Mouse (Mus musculus) heart, embryonic 15.5 days (tissue): ENCODE data around the gene Fhl2. TPM values are rescaled to one million over a fixed set of nuclear protein-coding genes. Genes with fewer than 3 reads are reported as not detected.
"Not testable (repeated sequence)": the region's sequence is repeated elsewhere in the genome, so short reads cannot be mapped to it uniquely, and the experiment has no call there.

Experiments used
- ATAC-seq: fragments of 200-750 bp; cut with Nextera tagmentation; replicated peaks from 2 replicates; pipeline ENCODE4 v1.8.0; 2017; ENCODE audit warnings: low read depth, moderate TSS enrichment; ENCODE audit not compliant: insufficient number of reproducible peaks, insufficient read depth, low FRiP score
- H3K27ac ChIP-seq: fragments of 300-500 bp; sonication (generic); 2 replicates; pipeline ENCODE4 v1.5.1; 2015; ENCODE audit warnings: mild to moderate bottlenecking, inconsistent platforms
- H3K27me3 ChIP-seq: fragments of 300-500 bp; sonication (generic); 2 replicates; pipeline ENCODE4 v1.6.1; 2015; ENCODE audit warnings: inconsistent platforms
- H3K36me3 ChIP-seq: fragments of 300-500 bp; sonication (generic); 2 replicates; pipeline ENCODE4 v1.6.1; 2015; ENCODE audit warnings: mild to moderate bottlenecking, inconsistent platforms
- H3K4me1 ChIP-seq: fragments of 300-500 bp; sonication (generic); replicated peaks from 2 replicates; pipeline ENCODE4 v1.6.1; 2015; ENCODE audit warnings: inconsistent platforms
- H3K4me2 ChIP-seq: fragments of 300-500 bp; sonication (generic); 2 replicates; pipeline ENCODE4 v1.6.1; 2015; ENCODE audit warnings: inconsistent platforms, mild to moderate bottlenecking, moderate library complexity
- H3K4me3 ChIP-seq: fragments of 300-500 bp; sonication (generic); 2 replicates; pipeline ENCODE4 v1.5.1; 2015; ENCODE audit warnings: mild to moderate bottlenecking, inconsistent platforms
- H3K9ac ChIP-seq: fragments of 300-500 bp; sonication (generic); 2 replicates; pipeline ENCODE4 v1.6.1; 2015; ENCODE audit warnings: mild to moderate bottlenecking, inconsistent platforms
- H3K9me3 ChIP-seq: fragments of 300-500 bp; sonication (generic); replicated peaks from 2 replicates; pipeline ENCODE4 v1.6.1; 2016; ENCODE audit warnings: inconsistent platforms
- WGBS: fragments of 180-500 bp; shearing (Covaris S2); methylation state at CpG from one replicate; pipeline ENCODE4 v1.1.7; 2015; ENCODE audit warnings: mixed read lengths; 5-methylcytosine and 5-hydroxymethylcytosine counted together
- polyA plus RNA-seq: library from polyadenylated mRNA; unstranded; fragments of >200 nt; fragmentation: Nextera tagmentation; extraction: Ambion mirVana; gene quantifications from 2 replicates; pipeline ENCODE4 v1.2.1, GENCODE M21; 2015

Gene Fhl2
- polyA plus RNA-seq, 1 experiment from 2014 or later = 363 TPM

DNA sequence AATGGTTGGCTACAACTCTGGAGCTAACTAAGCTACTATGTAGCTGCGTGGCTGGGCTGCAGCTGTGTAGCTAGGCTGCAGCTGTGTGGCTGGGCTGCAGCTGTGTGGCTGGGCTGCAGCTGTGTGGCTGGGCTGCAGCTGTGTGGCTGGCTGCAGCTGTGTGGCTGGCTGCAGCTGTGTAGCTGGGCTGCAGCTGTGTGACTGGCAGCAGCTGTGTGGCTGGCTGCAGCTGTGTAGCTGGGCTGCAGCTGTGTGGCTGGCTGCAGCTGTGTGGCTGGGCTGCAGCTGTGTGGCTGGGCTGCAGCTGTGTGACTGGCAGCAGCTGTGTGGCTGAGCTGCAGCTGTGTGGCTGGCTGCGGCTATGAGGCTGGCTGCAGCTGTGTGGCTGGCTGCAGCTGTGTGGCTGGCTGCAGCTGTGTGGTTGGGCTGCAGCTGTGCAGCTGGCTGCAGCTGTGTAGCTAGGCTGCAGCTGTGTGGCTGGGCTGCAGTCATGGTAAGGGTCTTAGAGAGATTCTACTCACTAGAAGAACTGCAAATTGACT is 60.2 kb downstream of the Fhl2 start:
- H3K27ac ChIP-seq, H3K27me3 ChIP-seq, H3K4me2 ChIP-seq, ATAC-seq, H3K9me3 ChIP-seq, H3K4me3 ChIP-seq, H3K9ac ChIP-seq: not testable (repeated sequence)
- peaks cover 40% of the 10 kb centered on the region for H3K36me3 ChIP-seq
- peaks cover 35% of the 10 kb centered on the region for H3K4me1 ChIP-seq
- WGBS = 86% methylated on average over 2 of the region's 2 CpGs

DNA sequence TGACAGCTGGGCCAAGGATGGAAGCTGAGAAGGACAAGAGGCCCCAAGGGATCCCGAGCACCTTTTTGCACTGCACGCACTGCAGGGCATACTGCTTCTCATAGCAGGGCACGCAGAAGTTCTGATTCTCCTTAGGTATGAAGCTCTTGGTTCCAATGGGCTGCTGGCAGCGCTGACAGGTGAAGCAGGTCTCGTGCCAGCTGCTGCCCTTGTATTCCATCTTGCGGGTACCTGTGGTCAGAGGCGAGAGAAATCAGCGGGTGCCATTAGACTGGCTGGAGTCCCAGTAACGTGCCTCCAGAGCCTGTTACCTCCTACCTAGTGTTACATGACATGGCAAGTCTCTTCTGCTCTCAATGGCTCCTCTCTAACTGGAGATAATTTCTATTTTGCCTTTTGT is 65.2 kb downstream of the Fhl2 start:
- no peaks in the 10 kb centered on the region for H3K9me3 ChIP-seq
- H3K9ac ChIP-seq = no peak overlapping the region
- no peak overlapping the region for H3K4me3 ChIP-seq
- WGBS = 73% methylated on average over 9 of the region's 9 CpGs
- H3K4me2 ChIP-seq = no peak overlapping the region
- no peak overlapping the region; the same call in 1 of the 2 replicates for H3K27ac ChIP-seq
- peaks cover 46% of the 10 kb centered on the region for H3K4me1 ChIP-seq
- no peak for ATAC-seq
- H3K36me3 ChIP-seq = peaks cover 60% of the 10 kb centered on the region
- no peaks in the 10 kb centered on the region for H3K27me3 ChIP-seq

DNA sequence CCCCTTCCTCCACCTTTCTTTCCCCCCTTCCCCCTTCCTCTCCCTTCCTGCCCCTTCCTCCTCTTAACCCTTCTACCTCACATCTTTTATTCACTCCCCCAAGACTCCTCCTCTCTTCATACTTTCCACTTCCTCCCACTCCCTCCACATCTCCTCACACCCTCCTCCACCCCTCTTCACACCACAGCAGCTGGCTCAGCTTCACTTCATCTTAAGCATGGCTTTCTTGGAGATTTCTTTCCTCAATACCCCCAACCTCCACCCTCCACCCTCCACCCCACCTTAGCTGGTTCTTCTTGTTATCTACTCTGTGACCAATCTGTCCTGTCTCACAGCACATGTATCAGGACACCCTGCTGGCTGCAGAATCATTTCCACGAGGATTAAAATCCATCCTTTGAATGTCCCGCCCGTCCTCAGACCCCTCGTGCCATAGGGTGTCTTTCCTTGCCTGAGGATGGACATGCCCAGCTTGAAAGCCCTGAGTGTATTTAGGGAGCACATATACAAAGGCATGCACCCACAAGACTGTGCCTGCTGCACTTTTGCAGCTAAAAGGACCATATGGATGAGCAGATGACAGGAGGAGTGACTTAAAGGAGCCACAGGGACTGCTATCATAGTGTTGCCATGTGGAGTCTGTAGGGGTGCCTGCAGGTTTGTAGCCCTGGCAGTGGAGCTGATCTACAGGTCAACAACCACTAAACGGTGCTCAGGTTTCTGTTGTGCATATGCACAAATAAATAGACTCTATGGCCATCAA is 66.4 kb downstream of the Fhl2 start:
- peaks cover 54% of the 10 kb centered on the region for H3K36me3 ChIP-seq
- H3K9ac ChIP-seq = no peak overlapping the region
- peaks cover 43% of the 10 kb centered on the region for H3K4me1 ChIP-seq
- 64% methylated on average over 5 of the region's 5 CpGs for WGBS
- no peak overlapping the region for H3K4me2 ChIP-seq
- H3K27ac ChIP-seq = no peak overlapping the region
- no peaks in the 10 kb centered on the region for H3K9me3 ChIP-seq
- no peak for ATAC-seq
- no peaks in the 10 kb centered on the region for H3K27me3 ChIP-seq
- H3K4me3 ChIP-seq = no peak overlapping the region

DNA sequence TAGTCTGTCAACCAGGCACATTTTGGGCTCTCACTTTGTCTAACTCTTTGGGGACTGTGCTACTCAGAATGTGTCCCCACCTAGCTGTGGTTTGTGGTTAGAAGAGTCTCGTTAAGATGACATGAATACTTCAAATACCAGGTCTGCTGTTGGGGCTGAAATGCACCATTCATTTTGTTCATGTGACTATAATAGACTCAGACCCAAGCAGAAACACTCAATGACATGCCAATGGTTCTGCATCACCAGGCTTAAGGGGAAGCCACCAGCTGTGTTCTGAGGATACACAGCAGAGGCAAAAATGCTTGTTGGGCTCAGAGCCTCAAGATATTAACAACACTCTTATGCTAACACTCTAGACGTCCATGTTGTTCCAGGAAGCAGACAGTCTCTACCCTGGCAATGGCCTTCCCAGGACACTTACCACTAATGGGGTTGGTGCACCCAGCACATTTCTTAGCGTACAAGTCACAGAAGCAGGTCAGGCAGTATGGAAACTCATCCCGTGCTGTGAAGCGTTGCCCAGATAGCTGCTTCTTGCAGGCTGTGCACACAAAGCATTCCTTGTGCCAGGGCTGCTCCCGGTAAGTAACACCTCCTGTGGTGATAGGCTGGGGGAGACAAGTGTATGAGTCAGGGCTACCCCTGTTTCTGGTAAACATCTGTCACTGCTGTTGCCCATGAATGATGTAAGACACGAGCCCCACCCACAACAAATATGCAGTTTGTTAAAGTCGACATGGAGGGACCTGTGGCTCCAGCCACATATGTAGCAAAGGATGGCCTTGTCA is 68.8 kb downstream of the Fhl2 start:
- WGBS = 39% methylated on average over 8 of the region's 8 CpGs
- Histone ChIP-seq H3K36me3 (peaks cover 59% of the 10 kb centered on the region), H3K4me3 (no peak overlapping the region), H3K27ac (peak overlapping the region; percentile 30), H3K9ac (no peak overlapping the region), H3K4me1 (peaks cover 43% of the 10 kb centered on the region), H3K4me2 (no peak overlapping the region), H3K27me3 (no peaks in the 10 kb centered on the region), H3K9me3 (no peaks in the 10 kb centered on the region)
- no peak for ATAC-seq

DNA sequence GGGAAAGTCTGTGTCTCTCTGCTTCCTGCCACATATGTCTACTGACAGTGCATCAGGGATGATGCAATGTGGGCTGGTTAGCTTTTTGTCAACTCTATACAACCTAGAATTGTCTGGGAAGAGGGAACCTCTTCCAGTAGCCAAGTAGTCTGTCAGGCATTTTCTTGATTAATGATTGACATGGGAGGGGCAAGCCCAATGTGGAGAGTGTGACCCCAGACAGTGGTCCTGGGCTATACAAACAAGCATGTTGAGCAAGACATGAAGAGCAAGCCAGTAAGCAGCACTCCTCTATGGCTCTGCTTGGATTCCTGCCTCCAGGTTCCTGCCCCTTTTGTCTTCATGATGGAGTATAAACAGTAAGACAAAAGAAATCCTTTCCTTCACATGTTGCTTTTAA is 69.6 kb downstream of the Fhl2 start:
- Histone ChIP-seq H3K36me3 (peaks cover 67% of the 10 kb centered on the region), H3K4me1 (peaks cover 41% of the 10 kb centered on the region), H3K27ac (no peak overlapping the region), H3K4me3 (no peak overlapping the region), H3K9ac (no peak overlapping the region), H3K9me3 (no peaks in the 10 kb centered on the region), H3K4me2 (no peak overlapping the region), H3K27me3 (no peaks in the 10 kb centered on the region)
- ATAC-seq = no peak

DNA sequence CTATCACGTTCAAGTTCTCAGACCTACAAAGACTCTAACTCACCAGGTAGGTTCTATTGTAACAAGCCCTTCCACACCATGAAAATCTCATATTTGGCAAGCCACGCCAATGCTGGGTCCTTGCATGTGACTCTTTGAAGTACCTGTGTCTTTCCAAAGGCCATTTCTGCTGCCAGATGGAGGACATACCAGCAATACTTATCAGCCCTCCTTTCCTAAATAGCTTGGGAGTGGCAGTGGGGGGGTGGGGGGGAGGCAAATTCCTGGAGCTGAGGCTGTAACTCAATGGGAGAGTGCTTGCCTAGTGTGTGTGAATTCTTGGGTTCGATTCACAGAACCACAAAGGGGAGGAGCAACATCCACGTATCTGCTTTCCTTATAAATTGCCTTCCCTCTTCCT is 72.1 kb downstream of the Fhl2 start:
- Histone ChIP-seq H3K36me3 (peaks cover 70% of the 10 kb centered on the region), H3K27me3 (no peaks in the 10 kb centered on the region), H3K4me3 (no peak overlapping the region), H3K9me3 (no peaks in the 10 kb centered on the region), H3K27ac (peak overlapping the region; percentile 52), H3K9ac (no peak overlapping the region), H3K4me2 (no peak overlapping the region), H3K4me1 (peaks cover 27% of the 10 kb centered on the region)
- no peak for ATAC-seq
- WGBS = 40% methylated on average over 4 of the region's 4 CpGs

DNA sequence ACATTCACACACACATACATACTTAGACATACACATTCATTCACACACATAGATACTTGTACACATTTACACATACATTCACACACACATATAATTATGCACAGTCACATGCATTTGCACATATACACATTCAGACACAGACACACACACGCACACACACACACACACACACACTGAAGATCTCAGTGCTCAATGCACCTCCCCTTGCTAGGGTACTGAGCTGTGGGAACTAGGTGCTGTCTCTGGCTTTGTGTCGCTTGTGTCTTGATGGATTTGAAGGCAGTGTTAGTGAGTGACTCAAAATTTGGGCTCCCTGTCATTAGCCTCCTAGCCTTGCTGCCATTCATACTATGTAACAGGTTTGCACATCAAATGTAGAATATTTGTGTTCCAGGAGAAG is 74.2 kb downstream of the Fhl2 start:
- Histone ChIP-seq H3K36me3 (peaks cover 61% of the 10 kb centered on the region), H3K27me3 (no peaks in the 10 kb centered on the region), H3K27ac (no peak overlapping the region; the same call in 1 of the 2 replicates), H3K4me2 (no peak overlapping the region), H3K4me1 (peaks cover 12% of the 10 kb centered on the region), H3K9ac (no peak overlapping the region), H3K4me3 (no peak overlapping the region), H3K9me3 (no peaks in the 10 kb centered on the region)
- ATAC-seq = no peak
- WGBS = 89% methylated on average over 2 of the region's 2 CpGs

DNA sequence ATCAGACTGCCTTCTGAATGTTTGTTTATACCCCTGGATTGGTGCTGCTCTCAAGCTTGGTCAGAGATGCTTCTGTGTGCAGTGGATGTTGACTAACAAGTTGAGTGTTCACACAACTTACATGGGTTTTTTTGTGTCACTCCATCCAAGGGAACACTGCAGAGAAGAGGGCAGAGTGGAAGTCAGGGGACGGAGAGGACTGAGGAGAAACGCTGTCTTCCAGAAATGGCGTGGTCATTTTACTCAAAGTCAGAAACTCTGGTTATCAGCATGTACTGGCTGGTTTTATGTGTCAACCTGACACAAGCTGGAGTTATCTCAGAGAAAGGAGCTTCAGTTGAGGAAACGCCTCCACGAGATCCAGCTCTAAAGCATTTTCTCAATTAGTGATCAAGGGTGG is 75.8 kb downstream of the Fhl2 start:
- H3K27me3 ChIP-seq = no peaks in the 10 kb centered on the region
- WGBS = 92% methylated on average over 5 of the region's 5 CpGs
- peaks cover 57% of the 10 kb centered on the region for H3K36me3 ChIP-seq
- no peak overlapping the region for H3K9ac ChIP-seq
- no peak for ATAC-seq
- no peak overlapping the region for H3K4me2 ChIP-seq
- no peak overlapping the region for H3K4me3 ChIP-seq
- peaks cover 8% of the 10 kb centered on the region for H3K4me1 ChIP-seq
- H3K9me3 ChIP-seq = no peaks in the 10 kb centered on the region
- H3K27ac ChIP-seq = no peak overlapping the region

DNA sequence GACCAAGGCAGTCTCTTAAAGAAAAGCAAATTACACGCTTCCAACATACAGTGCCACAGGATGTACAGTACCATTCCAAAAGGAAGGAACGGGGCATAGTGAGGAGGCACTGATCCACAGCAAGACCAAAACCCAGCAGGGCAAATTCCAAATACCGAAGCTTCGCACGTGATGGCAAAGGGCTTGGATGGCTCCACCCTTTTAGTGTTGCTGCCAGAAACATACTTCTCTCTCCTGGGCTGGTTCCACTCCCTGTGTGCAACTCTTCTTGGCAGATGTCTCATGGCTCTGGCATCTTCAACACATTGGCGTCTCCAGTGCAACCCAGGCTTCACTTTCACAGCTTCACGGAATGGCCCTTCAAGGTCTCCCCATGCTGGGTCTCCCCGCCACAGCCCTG is 79.3 kb downstream of the Fhl2 start:
- Histone ChIP-seq H3K4me2 (no peak overlapping the region), H3K9me3 (no peaks in the 10 kb centered on the region), H3K4me3 (no peak overlapping the region), H3K27ac (no peak overlapping the region; the same call in 1 of the 2 replicates), H3K36me3 (peaks cover 50% of the 10 kb centered on the region), H3K27me3 (no peaks in the 10 kb centered on the region), H3K9ac (no peak overlapping the region), H3K4me1 (no peaks in the 10 kb centered on the region)
- 82% methylated on average over 8 of the region's 8 CpGs for WGBS
- no peak for ATAC-seq

DNA sequence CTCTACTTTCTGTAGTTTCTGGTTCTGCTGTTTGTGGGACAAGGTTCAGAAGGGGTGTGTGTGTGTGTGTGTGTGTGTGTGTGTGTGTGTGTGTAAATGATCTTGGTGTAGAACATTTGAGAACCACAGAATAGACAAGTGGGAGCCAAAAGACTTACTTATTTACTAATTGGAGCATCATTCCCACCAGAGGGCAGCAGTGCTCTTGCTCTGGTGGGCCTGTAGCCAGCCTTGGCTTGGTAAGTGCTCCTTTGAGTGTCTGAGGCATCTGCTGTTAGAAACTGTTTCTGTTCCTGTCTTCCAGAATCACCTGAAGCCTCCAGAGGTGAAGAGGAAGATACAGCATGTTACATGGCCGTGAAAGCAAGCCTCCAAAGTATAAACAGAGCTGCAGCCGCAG is 83.9 kb downstream of the Fhl2 start:
- no peak for ATAC-seq
- H3K36me3 ChIP-seq = peaks cover 36% of the 10 kb centered on the region

DNA sequence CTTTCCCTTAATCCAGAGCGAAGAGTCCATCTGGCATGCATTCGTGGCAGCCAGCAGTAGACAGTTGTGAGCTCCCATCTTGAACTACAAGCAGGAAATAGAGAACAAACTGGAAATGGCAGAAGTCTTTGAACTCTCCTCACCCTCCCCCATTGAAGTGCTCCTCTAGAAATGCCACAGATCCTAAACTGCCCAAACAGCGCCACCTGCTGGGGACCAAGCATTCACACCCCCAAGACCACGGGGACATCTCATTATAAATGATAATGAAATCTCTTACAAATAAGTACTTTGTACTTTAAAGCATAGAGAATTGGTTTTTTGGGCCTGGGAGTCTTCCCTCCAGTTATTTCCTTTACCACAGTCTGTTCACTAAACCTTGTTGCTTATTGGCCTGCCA is 86.2 kb downstream of the Fhl2 start:
- Histone ChIP-seq H3K4me3 (no peak overlapping the region), H3K9ac (no peak overlapping the region), H3K9me3 (no peaks in the 10 kb centered on the region), H3K36me3 (peaks cover 37% of the 10 kb centered on the region), H3K4me1 (no peaks in the 10 kb centered on the region), H3K4me2 (no peak overlapping the region), H3K27me3 (no peaks in the 10 kb centered on the region), H3K27ac (no peak overlapping the region)
- 49% methylated on average over 4 of the region's 4 CpGs for WGBS
- ATAC-seq = no peak

More for the DNA sequence above, 83.9 kb downstream of the Fhl2 start:
- H3K9me3 ChIP-seq = no peaks in the 10 kb centered on the region
- no peak overlapping the region for H3K27ac ChIP-seq
- no peak overlapping the region for H3K4me2 ChIP-seq
- H3K27me3 ChIP-seq = no peaks in the 10 kb centered on the region
- no peak overlapping the region for H3K9ac ChIP-seq
- WGBS = 75% methylated on average over 2 of the region's 2 CpGs
- H3K4me3 ChIP-seq = no peak overlapping the region
- H3K4me1 ChIP-seq = no peaks in the 10 kb centered on the region
